Mouse (Mus musculus) ES-Bruce4 (cell line): ENCODE measurements around the gene Bcam. TPM values are rescaled to one million over a fixed set of nuclear protein-coding genes. Genes with fewer than 3 reads are reported as not detected.

Source experiments
- H3K27ac ChIP-seq: 2 replicates; pipeline ENCODE4 v1.5.1; 2012; ENCODE audit warnings: low read length, inconsistent platforms; ENCODE audit not compliant: insufficient read depth
- H3K27me3 ChIP-seq: 2 replicates; pipeline ENCODE4 v1.6.1; 2012; ENCODE audit warnings: mild to moderate bottlenecking, low read length, inconsistent platforms; ENCODE audit not compliant: control insufficient read depth, poor library complexity, insufficient read depth, severe bottlenecking
- H3K36me3 ChIP-seq: 2 replicates; pipeline ENCODE4 v1.6.1; 2012; ENCODE audit warnings: inconsistent platforms, mild to moderate bottlenecking, low read length, moderate library complexity; ENCODE audit not compliant: control insufficient read depth, poor library complexity, insufficient read depth, severe bottlenecking
- H3K4me1 ChIP-seq: one replicate; pipeline ENCODE4 v1.8.1; 2011; ENCODE audit warnings: low read length; ENCODE audit not compliant: control insufficient read depth, insufficient read depth
- H3K4me3 ChIP-seq: 2 replicates; pipeline ENCODE4 v1.5.1; 2011; ENCODE audit warnings: low read depth, mild to moderate bottlenecking, low read length
- H3K9ac ChIP-seq: 2 replicates; pipeline ENCODE4 v1.6.1; 2012; ENCODE audit warnings: low read depth, mild to moderate bottlenecking, inconsistent platforms; ENCODE audit not compliant: poor library complexity, severe bottlenecking
- H3K9me3 ChIP-seq: replicated peaks from 2 replicates; pipeline ENCODE4 v1.6.1; 2012; ENCODE audit warnings: mild to moderate bottlenecking, low read length, inconsistent platforms; ENCODE audit not compliant: control insufficient read depth, poor library complexity, insufficient read depth, severe bottlenecking
- CTCF ChIP-seq: IDR thresholded peaks from one replicate; pipeline ENCODE4 v1.8.1; 2011; ENCODE audit warnings: low read depth, low read length
- EP300 ChIP-seq: IDR thresholded peaks from 2 replicates; pipeline ENCODE4 v1.6.1; 2011; ENCODE audit warnings: low read depth, low read length; ENCODE audit not compliant: insufficient read depth
- POLR2A ChIP-seq: IDR thresholded peaks from one replicate; pipeline ENCODE4 v1.8.1; 2011; ENCODE audit warnings: low read length; ENCODE audit not compliant: insufficient read depth
- polyA plus RNA-seq: library from polyadenylated mRNA; stranded (reverse); fragments of >200 nt; gene quantifications from 2 replicates; pipeline ENCODE4 v1.2.4, GENCODE M21; 2011; ENCODE audit warnings: low read depth; ENCODE audit not compliant: missing spikeins, insufficient read depth, insufficient read length

The Bcam gene
- polyA plus RNA-seq, 1 experiment: 138 TPM

DNA sequence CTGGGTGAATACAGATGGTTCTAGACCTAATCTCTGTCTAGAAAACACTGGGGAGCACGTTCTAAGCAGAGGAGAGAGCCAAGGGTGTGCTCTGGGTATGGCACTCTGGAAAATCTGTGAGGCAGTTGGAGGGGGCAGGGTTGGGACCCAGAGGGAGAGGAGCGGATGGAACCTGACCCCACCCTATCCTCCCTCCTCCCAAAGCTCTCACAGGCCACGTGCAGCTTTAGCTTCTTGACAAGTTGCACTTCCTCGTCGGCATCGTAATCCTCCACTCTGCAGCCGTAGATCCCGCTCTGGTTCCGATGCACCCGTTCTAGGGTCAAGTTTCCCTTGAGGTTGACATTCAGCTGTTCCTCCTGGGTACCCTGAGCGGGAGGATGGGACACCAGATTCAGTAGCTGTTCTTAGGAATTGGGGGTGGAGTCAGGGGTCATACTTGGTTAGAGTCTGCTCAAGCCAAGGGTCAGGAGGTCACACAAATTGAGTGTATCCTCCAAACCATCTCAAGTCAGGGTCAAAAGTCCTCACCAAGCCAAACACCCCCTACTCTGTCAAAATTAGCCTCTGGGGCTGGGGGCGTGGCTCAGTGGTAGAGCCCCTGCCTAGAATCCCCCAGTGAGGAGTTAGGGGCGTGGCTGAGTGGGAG lies 6.9 kb downstream of the Bcam start:
- Histone ChIP-seq H3K27me3 (no peaks in the 10 kb centered on the region), H3K4me1 (peaks cover 4% of the 10 kb centered on the region), H3K9me3 (peaks cover 29% of the 10 kb centered on the region), H3K36me3 (peaks cover 51% of the 10 kb centered on the region), H3K4me3 (no peak overlapping the region), H3K9ac (no peak overlapping the region), H3K27ac (peak overlapping the region; percentile 47; the same call in 1 of the 2 replicates)
- TF ChIP-seq EP300 (no peak), CTCF (no peak)

DNA sequence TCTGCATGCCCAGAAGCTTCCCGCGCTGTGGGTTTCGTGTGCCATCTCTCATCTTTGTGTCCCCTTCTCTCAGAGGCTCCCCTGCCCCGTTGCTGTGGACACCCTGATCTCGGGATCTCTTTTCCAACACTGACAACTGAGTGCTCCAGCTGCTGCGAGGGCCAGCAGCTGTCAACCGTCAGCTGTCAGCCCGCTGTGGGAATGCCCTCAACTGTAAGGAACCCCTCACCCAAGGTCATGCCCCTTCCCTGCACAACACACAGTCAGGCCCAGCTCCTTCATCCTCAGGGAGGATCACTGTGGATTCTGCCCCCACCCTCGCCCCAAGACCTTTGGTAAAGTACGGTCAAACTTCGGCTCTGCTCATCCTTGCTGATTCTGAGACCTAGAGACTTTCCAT lies 8.5 kb downstream of the Bcam start:
- TF ChIP-seq EP300: no peak
- TF ChIP-seq POLR2A: no peak
- TF ChIP-seq CTCF: no peak
- H3K9me3 ChIP-seq: peaks cover 29% of the 10 kb centered on the region
- H3K27ac ChIP-seq: no peak overlapping the region
- H3K4me1 ChIP-seq: peaks cover 2% of the 10 kb centered on the region
- H3K27me3 ChIP-seq: no peaks in the 10 kb centered on the region
- no peak overlapping the region for H3K9ac ChIP-seq
- H3K4me3 ChIP-seq: no peak overlapping the region
- H3K36me3 ChIP-seq: peaks cover 54% of the 10 kb centered on the region

DNA sequence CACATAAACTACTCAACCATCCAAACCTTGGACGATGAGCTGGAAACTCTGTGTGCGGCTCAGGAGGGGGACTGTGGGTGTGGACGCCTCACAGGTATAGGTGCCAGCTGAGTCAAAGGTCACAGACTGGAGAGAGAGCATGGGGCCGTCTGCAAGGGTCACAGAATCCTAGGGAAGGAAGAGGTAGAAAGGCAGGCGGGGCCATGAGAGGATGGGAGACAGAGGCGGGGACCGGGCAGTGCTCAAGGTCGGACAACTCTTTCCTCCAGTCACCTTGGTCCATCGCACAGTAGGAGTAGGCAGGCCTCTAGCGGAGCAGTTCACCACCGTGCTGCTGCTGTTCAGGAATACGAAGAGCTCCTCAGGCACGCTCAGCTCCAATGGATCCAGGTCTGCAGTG lies 10.8 kb downstream of the Bcam start:
- H3K27ac ChIP-seq: peak overlapping the region; percentile 48
- H3K36me3 ChIP-seq: peaks cover 43% of the 10 kb centered on the region
- TF ChIP-seq EP300: peak; percentile 47; the same call in 1 of the 2 replicates
- TF ChIP-seq POLR2A: no peak
- peaks cover 2% of the 10 kb centered on the region for H3K4me1 ChIP-seq
- H3K9ac ChIP-seq: no peak overlapping the region
- no peaks in the 10 kb centered on the region for H3K27me3 ChIP-seq
- no peak overlapping the region for H3K4me3 ChIP-seq
- H3K9me3 ChIP-seq: peaks cover 24% of the 10 kb centered on the region

DNA sequence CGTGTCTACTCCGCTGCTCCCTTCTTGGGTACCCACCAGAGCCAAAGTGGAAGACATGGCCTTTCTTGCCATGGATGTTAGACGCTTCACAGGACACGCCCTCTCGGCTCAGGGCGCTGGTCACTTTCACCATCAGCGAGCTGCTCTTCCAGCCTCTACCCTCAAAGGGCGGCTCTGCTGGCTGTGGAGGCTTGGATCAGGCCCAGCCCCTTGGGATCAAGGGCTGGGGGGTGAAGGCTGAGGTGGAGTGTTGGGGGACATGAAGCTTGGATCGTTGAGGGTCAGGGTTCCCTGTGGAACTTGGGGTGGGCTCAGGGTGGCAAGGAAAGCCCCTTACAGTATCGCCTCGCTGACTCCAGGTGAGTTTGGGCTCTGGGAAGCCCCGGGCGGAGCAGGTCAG lies 12.2 kb downstream of the Bcam start:
- Histone ChIP-seq H3K4me3 (peak overlapping the region; percentile 9; the same call in 1 of the 2 replicates), H3K27ac (no peak overlapping the region), H3K9me3 (peaks cover 18% of the 10 kb centered on the region), H3K36me3 (peaks cover 32% of the 10 kb centered on the region), H3K9ac (no peak overlapping the region), H3K4me1 (peaks cover 2% of the 10 kb centered on the region), H3K27me3 (no peaks in the 10 kb centered on the region)
- TF ChIP-seq CTCF (no peak), EP300 (no peak), POLR2A (no peak)

DNA sequence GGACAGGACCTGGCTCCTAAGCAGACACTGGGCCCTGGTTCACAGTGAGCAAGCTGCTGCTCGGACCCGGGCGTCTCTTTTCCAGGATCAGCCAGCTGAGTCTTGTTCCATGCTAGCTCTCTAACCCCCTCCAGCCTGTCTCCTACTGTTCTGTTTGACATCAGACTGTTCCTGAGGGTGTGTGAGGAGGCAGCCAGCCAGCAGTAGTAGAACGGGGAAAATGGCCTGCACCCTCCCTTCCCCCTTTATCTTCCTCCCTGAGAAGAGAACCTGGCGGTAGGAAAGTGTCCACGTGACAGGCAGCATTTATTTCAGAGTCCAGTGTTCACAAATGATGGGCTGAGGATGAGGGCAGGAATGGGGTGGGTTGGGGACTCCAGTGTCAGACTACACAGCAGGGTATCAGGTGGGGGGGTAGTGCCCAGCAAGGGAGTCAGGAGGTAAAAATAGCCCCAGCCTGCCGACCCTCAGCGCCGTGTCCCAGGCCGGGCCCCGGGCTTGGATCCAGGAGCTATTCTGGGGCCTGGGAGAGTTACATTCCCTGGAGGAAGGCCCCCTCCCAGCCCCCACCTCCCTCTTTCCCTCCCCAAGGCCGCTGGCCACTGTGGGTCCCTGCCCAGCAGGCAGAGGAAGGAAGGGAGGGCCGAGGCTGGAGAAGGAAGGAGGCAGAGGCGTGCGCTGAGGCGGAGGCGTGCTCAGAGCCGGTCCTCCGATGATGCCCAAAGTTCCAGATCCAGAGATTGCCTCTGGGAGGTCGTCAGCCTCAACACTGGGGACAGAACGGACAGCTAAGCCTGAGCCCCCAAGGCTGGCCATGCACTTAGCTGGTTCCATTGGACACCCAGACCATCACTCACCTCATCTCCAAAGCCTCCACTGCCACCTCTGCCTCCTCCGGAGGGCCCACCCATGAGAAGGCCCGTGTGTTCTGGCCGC lies 14.7 kb downstream of the Bcam start:
- Histone ChIP-seq H3K4me3 (no peak overlapping the region), H3K9me3 (no peaks in the 10 kb centered on the region), H3K36me3 (peaks cover 13% of the 10 kb centered on the region), H3K27ac (no peak overlapping the region), H3K4me1 (peaks cover 2% of the 10 kb centered on the region), H3K27me3 (no peaks in the 10 kb centered on the region), H3K9ac (no peak overlapping the region)
- TF ChIP-seq EP300: no peak
- TF ChIP-seq POLR2A: no peak
- no peak for TF ChIP-seq CTCF

DNA sequence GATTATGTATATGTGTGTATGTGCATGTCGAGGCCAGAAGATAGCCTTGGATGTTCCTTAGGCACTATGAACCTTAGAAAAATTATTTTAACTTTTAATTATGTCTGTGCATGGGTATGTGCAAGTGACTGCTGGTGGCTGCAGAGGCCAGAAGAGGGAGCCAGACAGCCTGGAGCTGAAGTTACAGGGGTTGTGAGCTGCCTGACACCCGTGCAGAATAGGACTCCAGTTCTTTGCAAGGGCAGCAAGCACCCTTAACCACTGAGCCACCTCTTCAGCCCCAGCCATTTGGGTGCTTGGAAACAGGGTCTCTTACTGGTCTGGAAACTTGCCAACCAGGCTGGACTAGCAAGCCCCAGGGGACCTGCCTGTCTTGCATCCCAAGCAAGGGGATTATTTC lies 15.8 kb downstream of the Bcam start:
- TF ChIP-seq EP300: no peak
- peak; percentile 55 for TF ChIP-seq CTCF

More for the DNA sequence above, 15.8 kb downstream of the Bcam start:
- no peak overlapping the region for H3K9ac ChIP-seq
- H3K9me3 ChIP-seq: no peaks in the 10 kb centered on the region
- H3K36me3 ChIP-seq: peaks cover 10% of the 10 kb centered on the region
- no peak overlapping the region for H3K4me3 ChIP-seq
- H3K27me3 ChIP-seq: no peaks in the 10 kb centered on the region
- no peak overlapping the region for H3K27ac ChIP-seq
- H3K4me1 ChIP-seq: peaks cover 5% of the 10 kb centered on the region
